Mouse (Mus musculus): Measurements from ENCODE around the gene Ube2h.

DNA sequence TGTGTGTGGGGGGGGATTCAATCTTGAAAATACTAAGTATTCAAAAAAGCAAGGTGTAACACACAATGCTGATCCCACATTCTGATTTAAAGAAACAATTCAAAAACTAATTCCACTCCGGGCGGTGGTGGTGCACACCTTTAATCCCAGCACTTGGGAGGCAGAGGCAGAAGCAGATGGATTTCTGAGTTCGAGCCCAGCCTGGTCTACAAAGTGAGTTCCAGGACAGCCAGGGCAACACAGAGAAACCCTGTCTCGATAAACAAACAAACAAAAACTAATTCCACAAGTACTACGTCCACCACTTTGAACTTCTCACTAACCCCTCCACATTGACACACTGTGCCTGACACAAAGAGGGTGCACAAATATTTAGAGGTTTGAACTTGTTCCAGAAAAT, 4.7 kb downstream of the Ube2h start:
- TF ChIP-seq GATA1 (IDR thresholded peaks at IDR 0.05; ENCODE audit: low read length) (no peak), TAL1 (IDR thresholded peaks at IDR 0.05; ENCODE audit: low read length) (no peak)
